Mouse (Mus musculus): ENCODE measurements around the gene Zfp622. TPM values are rescaled to one million over a fixed set of nuclear protein-coding genes. Genes with fewer than 3 reads are reported as not detected.
A peak's percentile ranks its signal among the peaks of the same experiment; 100 is the strongest.

Gene Zfp622
- polyA plus RNA-seq, 1 experiment = 14.9 TPM

DNA sequence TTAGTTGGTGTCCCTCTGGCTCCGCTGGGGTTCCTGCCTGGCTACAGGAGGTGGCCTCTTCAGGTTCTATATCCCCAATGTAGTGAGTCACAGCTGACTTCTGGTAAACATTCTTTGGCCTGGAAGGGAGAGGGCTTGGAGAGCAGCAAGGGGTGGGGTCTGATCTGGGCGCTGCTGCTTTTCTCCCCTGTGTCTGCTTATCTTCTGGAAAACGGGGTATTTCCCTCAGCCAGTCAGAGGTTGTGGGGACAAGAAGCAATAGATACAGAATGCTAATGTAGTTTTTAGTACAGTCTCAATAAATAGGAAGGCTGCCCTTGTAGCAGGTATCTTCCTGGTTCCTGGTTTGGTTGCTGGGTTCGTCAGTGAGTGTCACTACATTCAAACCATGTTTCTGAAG is 33.1 kb upstream of the Zfp622 start:
- Histone ChIP-seq H3K36me3 (ENCODE audit: control insufficient read depth, insufficient read depth, low read length) (no peaks in the 10 kb centered on the region), H3K4me1 (ENCODE audit: control insufficient read depth, insufficient read depth, low read length) (peaks cover 33% of the 10 kb centered on the region), H3K27ac (ENCODE audit: insufficient read depth, low read depth, low read length) (no peak overlapping the region), H3K4me3 (ENCODE audit: insufficient read depth, low read depth, low read length) (no peak overlapping the region), H3K27me3 (replicated peaks; ENCODE audit: control insufficient read depth, insufficient read depth, low read length) (no peaks in the 10 kb centered on the region)
- no peak for DNase-seq
- 93% methylated on average over 4 of the region's 4 CpGs for WGBS
- TF ChIP-seq POLR2A (IDR thresholded peaks at IDR 0.05; ENCODE audit: low read depth, low read length) = no peak
- TF ChIP-seq CTCF (conservative IDR thresholded peaks at IDR 0.05; ENCODE audit: insufficient read depth, insufficient read length, low read depth, low read length) = no peak

DNA sequence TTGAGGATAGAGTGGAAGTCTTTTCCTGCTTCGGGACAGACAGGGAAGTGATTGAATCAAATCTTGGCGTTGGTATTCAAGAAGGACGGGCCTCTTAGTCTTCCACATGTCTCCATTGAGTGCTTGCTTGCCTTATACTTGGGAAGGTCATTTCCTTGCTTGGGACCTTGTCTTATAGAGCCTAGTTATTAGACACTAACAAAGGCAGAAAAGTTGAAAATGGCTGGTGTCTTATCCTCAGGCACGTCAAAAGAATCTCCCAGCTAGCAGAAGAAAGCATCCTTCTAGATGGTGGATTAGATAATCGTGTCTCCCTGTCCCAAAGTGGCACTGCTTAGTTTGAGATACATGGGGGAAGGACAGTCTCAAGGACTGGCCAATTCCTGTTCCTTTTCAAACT is 28.2 kb upstream of the Zfp622 start:
- TF ChIP-seq POLR2A (IDR thresholded peaks at IDR 0.05; ENCODE audit: low read depth, low read length) (no peak), CTCF (conservative IDR thresholded peaks at IDR 0.05; ENCODE audit: insufficient read depth, insufficient read length, low read depth, low read length) (no peak)
- Histone ChIP-seq H3K27ac (ENCODE audit: insufficient read depth, low read depth, low read length) (peak overlapping the region; percentile 93), H3K4me3 (ENCODE audit: insufficient read depth, low read depth, low read length) (no peak overlapping the region), H3K36me3 (ENCODE audit: control insufficient read depth, insufficient read depth, low read length) (no peaks in the 10 kb centered on the region), H3K27me3 (replicated peaks; ENCODE audit: control insufficient read depth, insufficient read depth, low read length) (no peaks in the 10 kb centered on the region), H3K4me1 (ENCODE audit: control insufficient read depth, insufficient read depth, low read length) (peaks cover 33% of the 10 kb centered on the region)
- DNase-seq = no peak
- WGBS = 39% methylated on average over 5 of the region's 5 CpGs

GRCm38 (mm10) chr15:25956422-25957117 is 27.6 kb upstream of the Zfp622 start:
- WGBS = 31% methylated on average over 11 of the region's 11 CpGs
- no peaks in the 10 kb centered on the region for H3K27me3 ChIP-seq (replicated peaks; ENCODE audit: control insufficient read depth, insufficient read depth, low read length)
- no peak for TF ChIP-seq POLR2A (IDR thresholded peaks at IDR 0.05; ENCODE audit: low read depth, low read length)
- no peak for TF ChIP-seq CTCF (conservative IDR thresholded peaks at IDR 0.05; ENCODE audit: insufficient read depth, insufficient read length, low read depth, low read length)
- H3K4me1 ChIP-seq (ENCODE audit: control insufficient read depth, insufficient read depth, low read length) = peaks cover 34% of the 10 kb centered on the region
- peak overlapping the region; percentile 83 for H3K27ac ChIP-seq (ENCODE audit: insufficient read depth, low read depth, low read length)
- H3K36me3 ChIP-seq (ENCODE audit: control insufficient read depth, insufficient read depth, low read length) = no peaks in the 10 kb centered on the region
- H3K4me3 ChIP-seq (ENCODE audit: insufficient read depth, low read depth, low read length) = no peak overlapping the region
- peak; percentile 81 for DNase-seq

DNA sequence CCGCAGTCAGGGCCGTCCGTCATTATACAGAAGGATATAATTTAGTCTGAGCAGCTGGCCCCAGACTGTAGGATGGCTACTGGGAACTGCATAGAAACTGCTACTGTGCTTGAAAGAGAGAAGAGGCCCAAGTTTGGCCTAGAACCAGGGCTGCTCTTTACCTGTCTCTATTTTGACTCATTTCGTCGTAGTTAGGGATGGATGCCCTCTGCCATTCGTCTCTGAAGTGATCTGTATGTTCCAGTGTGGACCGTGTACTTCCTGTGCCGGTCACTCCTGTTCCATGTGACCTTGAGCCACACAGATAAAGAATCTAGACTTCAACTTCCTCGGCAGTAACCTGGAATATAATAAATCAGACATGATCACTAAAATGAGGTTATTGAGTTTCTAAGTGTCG is 26.5 kb upstream of the Zfp622 start:
- H3K27me3 ChIP-seq (replicated peaks; ENCODE audit: control insufficient read depth, insufficient read depth, low read length) = no peaks in the 10 kb centered on the region
- no peak overlapping the region for H3K4me3 ChIP-seq (ENCODE audit: insufficient read depth, low read depth, low read length)
- peaks cover 36% of the 10 kb centered on the region for H3K4me1 ChIP-seq (ENCODE audit: control insufficient read depth, insufficient read depth, low read length)
- H3K27ac ChIP-seq (ENCODE audit: insufficient read depth, low read depth, low read length) = peak overlapping the region; percentile 51
- no peak for TF ChIP-seq POLR2A (IDR thresholded peaks at IDR 0.05; ENCODE audit: low read depth, low read length)
- TF ChIP-seq CTCF (conservative IDR thresholded peaks at IDR 0.05; ENCODE audit: insufficient read depth, insufficient read length, low read depth, low read length) = no peak
- no peak for DNase-seq
- H3K36me3 ChIP-seq (ENCODE audit: control insufficient read depth, insufficient read depth, low read length) = no peaks in the 10 kb centered on the region
- 38% methylated on average over 10 of the region's 10 CpGs for WGBS

DNA sequence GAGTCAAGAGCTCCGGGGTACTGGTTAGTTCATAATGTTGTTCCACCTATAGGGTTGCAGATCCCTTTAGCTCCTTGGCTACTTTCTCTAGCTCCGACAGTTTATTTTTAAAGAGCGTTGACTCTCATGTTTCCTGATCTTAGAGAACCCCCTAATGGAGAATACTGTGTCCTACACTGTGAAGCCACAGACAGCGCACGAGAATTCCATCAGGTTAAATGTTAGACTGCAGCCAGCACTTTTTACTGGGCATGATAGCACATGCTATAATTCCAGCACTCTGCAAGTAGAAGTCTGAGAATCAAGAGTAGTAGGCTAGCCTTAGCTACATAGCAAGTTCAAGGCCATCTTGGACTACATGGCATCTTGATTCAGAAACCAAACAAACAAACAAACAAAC is 24.8 kb upstream of the Zfp622 start:
- WGBS = 11% methylated on average over 5 of the region's 5 CpGs
- Histone ChIP-seq H3K36me3 (ENCODE audit: control insufficient read depth, insufficient read depth, low read length) (no peaks in the 10 kb centered on the region), H3K4me1 (ENCODE audit: control insufficient read depth, insufficient read depth, low read length) (peaks cover 36% of the 10 kb centered on the region), H3K27me3 (replicated peaks; ENCODE audit: control insufficient read depth, insufficient read depth, low read length) (no peaks in the 10 kb centered on the region), H3K27ac (ENCODE audit: insufficient read depth, low read depth, low read length) (no peak overlapping the region), H3K4me3 (ENCODE audit: insufficient read depth, low read depth, low read length) (no peak overlapping the region)
- peak; percentile 80 for DNase-seq
- TF ChIP-seq POLR2A (IDR thresholded peaks at IDR 0.05; ENCODE audit: low read depth, low read length) = no peak
- peak; percentile 23; the same call in 1 of the 2 replicates for TF ChIP-seq CTCF (conservative IDR thresholded peaks at IDR 0.05; ENCODE audit: insufficient read depth, insufficient read length, low read depth, low read length)

- 81% methylated on average over 5 of the region's 5 CpGs for whole genome bisulfite sequencing
- TF ChIP-seq CTCF (conservative IDR thresholded peaks at IDR 0.05; ENCODE audit: insufficient read depth, insufficient read length, low read depth, low read length) = no peak
- no peak for TF ChIP-seq POLR2A (IDR thresholded peaks at IDR 0.05; ENCODE audit: low read depth, low read length)
- DNase-seq = no peak
- 0 out of 2 replicates have a peak overlapping the region, but pooled peaks have one; percentile 7 for H3K27ac ChIP-seq (ENCODE audit: insufficient read depth, low read depth, low read length)
- H3K36me3 ChIP-seq (ENCODE audit: control insufficient read depth, insufficient read depth, low read length) = no peaks in the 10 kb centered on the region; the same call in 1 of the 2 replicates
- no peaks in the 10 kb centered on the region for H3K27me3 ChIP-seq (replicated peaks; ENCODE audit: control insufficient read depth, insufficient read depth, low read length)
- no peak overlapping the region for H3K4me3 ChIP-seq (ENCODE audit: insufficient read depth, low read depth, low read length)
- H3K4me1 ChIP-seq (ENCODE audit: control insufficient read depth, insufficient read depth, low read length) = peaks cover 30% of the 10 kb centered on the region
Measured at GRCm38 (mm10) chr15:25960231-25960630, 23.9 kb upstream of the Zfp622 start.

DNA sequence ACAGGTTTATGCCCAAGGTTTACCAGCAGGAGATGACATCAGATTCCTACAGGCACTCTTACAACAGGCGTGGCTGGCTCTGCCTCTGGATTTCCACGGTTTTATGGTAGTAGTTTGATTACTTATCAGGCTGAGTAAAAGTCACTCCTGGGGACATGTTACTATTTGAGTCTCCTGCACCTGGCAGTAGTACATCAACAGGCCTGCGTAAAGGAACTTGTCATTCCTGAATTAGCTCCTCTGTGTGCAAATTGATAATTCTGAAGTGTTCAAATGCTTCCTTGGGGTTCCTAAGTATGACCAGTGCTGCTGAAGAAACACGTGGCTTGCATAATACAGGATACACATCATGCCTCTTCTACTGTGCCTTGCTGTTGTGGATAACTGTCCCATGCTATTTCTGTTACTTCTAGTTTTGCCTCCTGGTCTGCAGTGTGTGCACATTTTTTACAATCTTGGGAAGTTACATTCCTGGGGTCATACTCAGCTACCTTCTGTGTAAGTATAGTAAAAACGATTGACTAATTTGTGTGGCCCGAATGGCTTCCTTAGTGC is 17.9 kb upstream of the Zfp622 start:
- Histone ChIP-seq H3K27ac (ENCODE audit: insufficient read depth, low read depth, low read length) (no peak overlapping the region), H3K36me3 (ENCODE audit: control insufficient read depth, insufficient read depth, low read length) (peaks cover 2% of the 10 kb centered on the region), H3K27me3 (replicated peaks; ENCODE audit: control insufficient read depth, insufficient read depth, low read length) (no peaks in the 10 kb centered on the region), H3K4me3 (ENCODE audit: insufficient read depth, low read depth, low read length) (no peak overlapping the region), H3K4me1 (ENCODE audit: control insufficient read depth, insufficient read depth, low read length) (peaks cover 3% of the 10 kb centered on the region; the same call in 1 of the 2 replicates)
- WGBS = 68% methylated on average over 6 of the region's 6 CpGs
- DNase-seq = no peak
- TF ChIP-seq CTCF (conservative IDR thresholded peaks at IDR 0.05; ENCODE audit: insufficient read depth, insufficient read length, low read depth, low read length) = no peak
- no peak for TF ChIP-seq POLR2A (IDR thresholded peaks at IDR 0.05; ENCODE audit: low read depth, low read length)

Data from kidney, adult 2 months (tissue).